ENCODE assay signal across 8 mouse cellular contexts in genomic region chr3:94932809-94933564, GRCm38 (mm10). TPM values are rescaled to one million over a fixed set of nuclear protein-coding genes. Genes with fewer than 3 reads are reported as not detected.
DNase-seq lines count a peak whose midpoint lies in the region; ATAC-seq and TF ChIP-seq lines count a peak whose summit lies in the region.

Gene Selenbp1 (plus strand): TSS chr3:94933056.

- TF ChIP-seq CTCF in kidney, postnatal 0 days (IDR thresholded peaks at IDR 0.05; ENCODE audit: low read depth), result no peak

- no peaks in the 10 kb centered on the region for H3K36me3 ChIP-seq in forebrain, embryonic 10.5 days (replicated peaks)
- H3K36me3 ChIP-seq in heart, embryonic 12.5 days, result no peaks in the 10 kb centered on the region
- H3K36me3 ChIP-seq in kidney, postnatal 0 days (ENCODE audit: insufficient read depth, low read length), result no peaks in the 10 kb centered on the region
- no peaks in the 10 kb centered on the region for H3K36me3 ChIP-seq in midbrain, embryonic 16.5 days (ENCODE audit: control insufficient read depth, insufficient read depth, low read length)

- H3K4me3 ChIP-seq in forebrain, embryonic 10.5 days, result peak within 1 kb of the TSS; percentile 36
- H3K4me3 ChIP-seq in heart, embryonic 12.5 days, result peak within 1 kb of the TSS; percentile 52
- peak within 1 kb of the TSS; percentile 33 for H3K4me3 ChIP-seq in kidney, postnatal 0 days (replicated peaks; ENCODE audit: low read depth, low read length)
- peak within 1 kb of the TSS; percentile 20 for H3K4me3 ChIP-seq in midbrain, embryonic 16.5 days (ENCODE audit: low read depth, low read length)

- 52% methylated on average over 16 of the region's 16 CpGs for WGBS in forebrain, embryonic 10.5 days
- WGBS in heart, embryonic 12.5 days, result 5% methylated on average over 16 of the region's 16 CpGs
- under 1% methylated on average over 16 of the region's 16 CpGs for WGBS in kidney, postnatal 0 days
- 33% methylated on average over 16 of the region's 16 CpGs for WGBS in midbrain, embryonic 16.5 days

- peak; percentile 84 for ATAC-seq in heart, embryonic 12.5 days (ENCODE audit: insufficient number of reproducible peaks, low FRiP score)
- ATAC-seq in kidney, postnatal 0 days (replicated peaks; ENCODE audit: low FRiP score, low read depth), result peak; percentile 86
- peak; percentile 72 for ATAC-seq in midbrain, embryonic 16.5 days

- peaks cover 17% of the 10 kb centered on the region for H3K4me1 ChIP-seq in forebrain, embryonic 10.5 days
- H3K4me1 ChIP-seq in heart, embryonic 12.5 days (replicated peaks), result peaks cover 28% of the 10 kb centered on the region
- peaks cover 7% of the 10 kb centered on the region; the same call in 1 of the 2 replicates for H3K4me1 ChIP-seq in kidney, postnatal 0 days (replicated peaks; ENCODE audit: insufficient read depth, low read length)
- peaks cover 2% of the 10 kb centered on the region; the same call in 1 of the 2 replicates for H3K4me1 ChIP-seq in midbrain, embryonic 16.5 days (ENCODE audit: control insufficient read depth, insufficient read depth, low read length)

- no peaks in the 10 kb centered on the region for H3K27me3 ChIP-seq in forebrain, embryonic 10.5 days (ENCODE audit: poor library complexity, severe bottlenecking)
- H3K27me3 ChIP-seq in heart, embryonic 12.5 days (replicated peaks), result no peaks in the 10 kb centered on the region
- H3K27me3 ChIP-seq in kidney, postnatal 0 days (ENCODE audit: insufficient read depth, low read length), result no peaks in the 10 kb centered on the region
- H3K27me3 ChIP-seq in midbrain, embryonic 16.5 days (ENCODE audit: control insufficient read depth, insufficient read depth, low read depth, low read length), result no peaks in the 10 kb centered on the region

- peak within 1 kb of the TSS; percentile 76 for H3K27ac ChIP-seq in forebrain, embryonic 10.5 days
- H3K27ac ChIP-seq in heart, embryonic 12.5 days (ENCODE audit: poor library complexity, severe bottlenecking), result peak within 1 kb of the TSS; percentile 93
- H3K27ac ChIP-seq in kidney, postnatal 0 days, result peak within 1 kb of the TSS; percentile 91
- peak within 1 kb of the TSS; percentile 47; the same call in 1 of the 2 replicates for H3K27ac ChIP-seq in midbrain, embryonic 16.5 days (ENCODE audit: low read length)

- no peak for DNase-seq in thymus, postnatal 0 days (ENCODE audit: low spot score)
- DNase-seq in thymus, postnatal 25 days, result no peak
- peak; percentile 37 for DNase-seq in forebrain, embryonic 10.5 days (ENCODE audit: extremely low spot score, low spot score)
- peak; percentile 92 for DNase-seq in kidney, postnatal 0 days (ENCODE audit: low spot score)
- peak; percentile 81 for DNase-seq in liver
- DNase-seq in spleen, postnatal 10 days (ENCODE audit: low spot score in 2 of 2), result peak; percentile 84 to 86

- H3K9me3 ChIP-seq in forebrain, embryonic 10.5 days, result no peaks in the 10 kb centered on the region
- H3K9me3 ChIP-seq in heart, embryonic 12.5 days (replicated peaks), result no peaks in the 10 kb centered on the region
- no peaks in the 10 kb centered on the region for H3K9me3 ChIP-seq in kidney, postnatal 0 days (replicated peaks; ENCODE audit: low read length)
- no peaks in the 10 kb centered on the region for H3K9me3 ChIP-seq in midbrain, embryonic 16.5 days (replicated peaks; ENCODE audit: control insufficient read depth, low read length, poor library complexity, severe bottlenecking)

- peak within 1 kb of the TSS; percentile 67 for H3K9ac ChIP-seq in heart, embryonic 12.5 days
- H3K9ac ChIP-seq in kidney, postnatal 0 days (ENCODE audit: low read depth, low read length), result peak within 1 kb of the TSS; percentile 63
- no peak within 1 kb of the TSS for H3K9ac ChIP-seq in midbrain, embryonic 16.5 days (ENCODE audit: low read depth, low read length)

- H3K4me2 ChIP-seq in heart, embryonic 12.5 days, result peak within 1 kb of the TSS; percentile 79
- peak within 1 kb of the TSS; percentile 57 for H3K4me2 ChIP-seq in kidney, postnatal 0 days (ENCODE audit: low read length)
- H3K4me2 ChIP-seq in midbrain, embryonic 16.5 days (ENCODE audit: low read length), result peak within 1 kb of the TSS; percentile 47

RNA-seq across cellular contexts. Expression of gene Selenbp1, which starts in this region (rescaled TPM):
- polyA plus RNA-seq in thymus, postnatal 0 days (2015; fragmentation: Nextera tagmentation; extraction: Ambion mirVana), result 12.6 and 14.3 TPM in 2 replicates
- polyA plus RNA-seq in forebrain, embryonic 10.5 days (2016; fragmentation: Nextera tagmentation; extraction: Ambion mirVana), result 2.5 and 2.7 TPM in 2 replicates
- polyA plus RNA-seq in heart, embryonic 12.5 days (2016; fragmentation: Nextera tagmentation; extraction: Ambion mirVana), result 42.3 and 43.9 TPM in 2 replicates
- polyA plus RNA-seq in kidney, postnatal 0 days (2015; fragmentation: Nextera tagmentation; extraction: Ambion mirVana), result 131 and 168 TPM in 2 replicates
- 10.8 and 12.4 TPM in 2 replicates for polyA plus RNA-seq in midbrain, embryonic 16.5 days (2015; fragmentation: Nextera tagmentation; extraction: Ambion mirVana)

Comparison
In these comparisons a context has a peak if more than half of its experiments do, and no peak if none do; other contexts are left out.
1. DNase-seq: peak in forebrain, embryonic 10.5 days (single experiment), kidney, postnatal 0 days (single experiment), liver (single experiment) and spleen, postnatal 10 days (2 of 2); none in thymus, postnatal 0 days (single experiment) and thymus, postnatal 25 days (single experiment).
2. Peak in every context shown above with its lines, with median percentiles within 50 percentile points of each other: H3K27ac ChIP-seq, H3K4me3 ChIP-seq, ATAC-seq and H3K4me2 ChIP-seq.